Mouse (Mus musculus) heart, adult 2 months (tissue): Measurements from ENCODE around the gene Dnah11.

Experiments used
- CTCF ChIP-seq: fragments of 200-600 bp; IDR thresholded peaks from 2 replicates; pipeline ENCODE4 v1.8.1; 2022; ENCODE audit warnings: antibody characterized with exemption, mild to moderate bottlenecking, moderate library complexity
- POLR2A ChIP-seq: fragments of 200-500 bp; IDR thresholded peaks from 2 replicates; pipeline ENCODE4 v1.6.1; 2011; ENCODE audit warnings: mild to moderate bottlenecking, low read depth, low read length, control low read depth; ENCODE audit not compliant: insufficient read depth

GRCm38 (mm10) chr12:118080441-118080840 lies 118.4 kb downstream of the Dnah11 start:
- TF ChIP-seq CTCF, result no peak
- no peak for TF ChIP-seq POLR2A
